Mouse (Mus musculus): ENCODE measurements around the gene Gm43552.

Gene Gm43552

GRCm38 (mm10) chr5:65492716-65493531 is at the start of gene Gm43552:
Gene Gm43552, minus strand, starts transcription at chr5:65492833.
- under 1% methylated on average over 62 of the region's 69 CpGs for WGBS

- 52% methylated on average over 3 of the region's 3 CpGs for WGBS
Observed at GRCm38 (mm10) chr5:65541889-65542288, 49.3 kb upstream of the Gm43552 start.

GRCm38 (mm10) chr5:65539786-65540185 is 47.2 kb upstream of the Gm43552 start:
- WGBS = 87% methylated on average over 3 of the region's 3 CpGs

- 13% methylated on average over 4 of the region's 4 CpGs for WGBS
Observed at GRCm38 (mm10) chr5:65538829-65539228, 46.2 kb upstream of the Gm43552 start.

GRCm38 (mm10) chr5:65538121-65538520 is 45.5 kb upstream of the Gm43552 start:
- WGBS = 1% methylated on average over 4 of the region's 4 CpGs

- under 1% methylated on average over 59 of the region's 59 CpGs for WGBS
Observed at GRCm38 (mm10) chr5:65537420-65538071, 44.9 kb upstream of the Gm43552 start.

GRCm38 (mm10) chr5:65536751-65537419 is 44.3 kb upstream of the Gm43552 start, which contains the start of the genes Smim14 and Ube2k:
Gene Smim14, minus strand, starts transcription at chr5:65537184.
Gene Ube2k, plus strand, starts transcription at chr5:65537233.
- under 1% methylated on average over 66 of the region's 66 CpGs for WGBS

GRCm38 (mm10) chr5:65536068-65536465 is 43.4 kb upstream of the Gm43552 start:
- 72% methylated on average over 10 of the region's 10 CpGs for WGBS

- WGBS = 50% methylated on average over 5 of the region's 5 CpGs
Observed at GRCm38 (mm10) chr5:65535457-65536067, 42.9 kb upstream of the Gm43552 start.

GRCm38 (mm10) chr5:65534496-65534895 is 41.9 kb upstream of the Gm43552 start:
- WGBS = 76% methylated on average over 4 of the region's 4 CpGs

GRCm38 (mm10) chr5:65531283-65531682 is 38.6 kb upstream of the Gm43552 start:
- 76% methylated on average over 3 of the region's 3 CpGs for WGBS

- WGBS = 54% methylated on average over 8 of the region's 8 CpGs
Observed at GRCm38 (mm10) chr5:65525674-65526443, 33.2 kb upstream of the Gm43552 start.

- WGBS = 62% methylated on average over 4 of the region's 4 CpGs
Observed at GRCm38 (mm10) chr5:65524831-65525230, 32.2 kb upstream of the Gm43552 start.

GRCm38 (mm10) chr5:65521803-65522202 is 29.2 kb upstream of the Gm43552 start:
- WGBS = 89% methylated on average over 1 of the region's 1 CpGs

GRCm38 (mm10) chr5:65514635-65515278 is 22.1 kb upstream of the Gm43552 start:
- WGBS = 60% methylated on average over 5 of the region's 5 CpGs

GRCm38 (mm10) chr5:65513506-65513905 is 20.9 kb upstream of the Gm43552 start:
- WGBS = 84% methylated on average over 3 of the region's 3 CpGs

GRCm38 (mm10) chr5:65508395-65508794 is 15.8 kb upstream of the Gm43552 start:
- WGBS = 82% methylated on average over 8 of the region's 8 CpGs

- 28% methylated on average over 8 of the region's 8 CpGs for WGBS
Observed at GRCm38 (mm10) chr5:65505786-65506185, 13.2 kb upstream of the Gm43552 start.

GRCm38 (mm10) chr5:65501407-65501806 is 8.8 kb upstream of the Gm43552 start:
- WGBS = 96% methylated on average over 9 of the region's 9 CpGs

- WGBS = 69% methylated on average over 7 of the region's 7 CpGs
Observed at GRCm38 (mm10) chr5:65500231-65500630, 7.6 kb upstream of the Gm43552 start.

All from cerebral cortex, adult 2 months (tissue).